ENCODE assay signal across 8 mouse cellular contexts in genomic region chr8:69973063-69973441, GRCm38 (mm10). TPM values are rescaled to one million over a fixed set of nuclear protein-coding genes. Genes with fewer than 3 reads are reported as not detected.
DNase-seq lines count a peak whose midpoint lies in the region; ATAC-seq and TF ChIP-seq lines count a peak whose summit lies in the region.

No protein-coding gene starts in this region.

- H3K4me2 ChIP-seq in heart, embryonic 16.5 days (ENCODE audit: low read depth, low read length) = peak overlapping the region; percentile 88
- peak overlapping the region; percentile 60 for H3K4me2 ChIP-seq in hindbrain, embryonic 11.5 days (replicated peaks; ENCODE audit: low read depth, low read length)
- peak overlapping the region; percentile 78 for H3K4me2 ChIP-seq in midbrain, embryonic 11.5 days

- no peaks in the 10 kb centered on the region for H3K9me3 ChIP-seq in heart, embryonic 16.5 days (replicated peaks; ENCODE audit: control insufficient read depth, low read length)
- no peaks in the 10 kb centered on the region for H3K9me3 ChIP-seq in MEL (replicated peaks; ENCODE audit: insufficient read depth, low read length)
- no peaks in the 10 kb centered on the region for H3K9me3 ChIP-seq in hindbrain, embryonic 11.5 days (ENCODE audit: control insufficient read depth, low read length)
- H3K9me3 ChIP-seq in midbrain, embryonic 11.5 days (ENCODE audit: control insufficient read depth, low read length) = no peaks in the 10 kb centered on the region

- no peak for TF ChIP-seq RAD21 in MEL (IDR thresholded peaks at IDR 0.05; ENCODE audit: low read depth, low read length)

- H3K27me3 ChIP-seq in heart, embryonic 16.5 days (ENCODE audit: control insufficient read depth, insufficient read depth, low read length) = no peaks in the 10 kb centered on the region
- H3K27me3 ChIP-seq in MEL (ENCODE audit: control insufficient read depth in 1 of 2, insufficient read depth in 2 of 2, low read length in 2 of 2) = no peaks in the 10 kb centered on the region
- no peaks in the 10 kb centered on the region for H3K27me3 ChIP-seq in hindbrain, embryonic 11.5 days (ENCODE audit: control insufficient read depth, insufficient read depth, low read length)
- no peaks in the 10 kb centered on the region for H3K27me3 ChIP-seq in midbrain, embryonic 11.5 days (ENCODE audit: control insufficient read depth, insufficient read depth, low read length)

- no peaks in the 10 kb centered on the region for H3K36me3 ChIP-seq in heart, embryonic 16.5 days (ENCODE audit: control insufficient read depth, insufficient read depth)
- peaks cover 0 to 31% of the 10 kb centered on the region in 2 experiments; a peak in 2 of 4 replicates for H3K36me3 ChIP-seq in MEL (ENCODE audit: control insufficient read depth in 1 of 2, insufficient read depth in 2 of 2, low read length in 2 of 2)
- no peaks in the 10 kb centered on the region for H3K36me3 ChIP-seq in hindbrain, embryonic 11.5 days (ENCODE audit: control insufficient read depth, insufficient read depth, low read length)
- H3K36me3 ChIP-seq in midbrain, embryonic 11.5 days (ENCODE audit: control insufficient read depth, insufficient read depth, low read length) = no peaks in the 10 kb centered on the region

- H3K4me3 ChIP-seq in heart, embryonic 16.5 days (ENCODE audit: low read length) = peak overlapping the region; percentile 100
- peak overlapping the region; percentile 94 to 96 for H3K4me3 ChIP-seq in MEL (ENCODE audit: control insufficient read depth in 1 of 2, insufficient read depth in 1 of 2, low read depth in 2 of 2, low read length in 2 of 2)
- H3K4me3 ChIP-seq in hindbrain, embryonic 11.5 days (ENCODE audit: low read depth, low read length) = peak overlapping the region; percentile 96
- peak overlapping the region; percentile 98 for H3K4me3 ChIP-seq in midbrain, embryonic 11.5 days (ENCODE audit: low read depth, low read length)

- TF ChIP-seq EP300 in MEL (IDR thresholded peaks at IDR 0.05; ENCODE audit: low read depth in 1 of 2, low read length in 2 of 2) = no peak

- WGBS in heart, embryonic 16.5 days = 15% methylated on average over 7 of the region's 7 CpGs
- WGBS in hindbrain, embryonic 11.5 days = 18% methylated on average over 7 of the region's 7 CpGs
- WGBS in midbrain, embryonic 11.5 days = 15% methylated on average over 7 of the region's 7 CpGs

- no peak for DNase-seq in heart, adult 18-20 months
- no peak for DNase-seq in MEL (ENCODE audit: low read depth, low spot score)
- no peak for DNase-seq in hindbrain, embryonic 11.5 days (ENCODE audit: low spot score)
- no peak for DNase-seq in midbrain, embryonic 11.5 days (ENCODE audit: low spot score, missing footprints)
- DNase-seq in T-cell, adult 2 months (ENCODE audit: low spot score) = no peak

- H3K27ac ChIP-seq in heart, embryonic 16.5 days (ENCODE audit: low read length) = 0 out of 2 replicates have a peak overlapping the region, but pooled peaks have one; percentile 9
- H3K27ac ChIP-seq in MEL (ENCODE audit: control insufficient read depth, low read depth, low read length) = no peak overlapping the region; the same call in 1 of the 2 replicates
- H3K27ac ChIP-seq in hindbrain, embryonic 11.5 days (ENCODE audit: low read depth, low read length) = no peak overlapping the region
- H3K27ac ChIP-seq in midbrain, embryonic 11.5 days (ENCODE audit: low read depth, low read length) = no peak overlapping the region

- H3K4me1 ChIP-seq in heart, embryonic 16.5 days (ENCODE audit: control insufficient read depth, insufficient read depth, low read length) = peaks cover 48% of the 10 kb centered on the region
- H3K4me1 ChIP-seq in MEL (ENCODE audit: control insufficient read depth in 1 of 2, insufficient read depth in 2 of 2, low read length in 2 of 2) = peaks cover 10 to 32% of the 10 kb centered on the region in 2 experiments
- peaks cover 16% of the 10 kb centered on the region for H3K4me1 ChIP-seq in hindbrain, embryonic 11.5 days (replicated peaks; ENCODE audit: control insufficient read depth, insufficient read depth, low read length)
- H3K4me1 ChIP-seq in midbrain, embryonic 11.5 days (ENCODE audit: control insufficient read depth, insufficient read depth, low read length) = peaks cover 28% of the 10 kb centered on the region

- ATAC-seq in heart, embryonic 16.5 days (replicated peaks; ENCODE audit: extremely low read depth, insufficient read depth, low FRiP score) = no peak
- no peak for ATAC-seq in hindbrain, embryonic 11.5 days (ENCODE audit: low FRiP score)
- ATAC-seq in midbrain, embryonic 11.5 days (ENCODE audit: low FRiP score) = no peak
- no peak for ATAC-seq in erythroid progenitor cell, adult 5-6 weeks (replicated peaks; ENCODE audit: low FRiP score, poor library complexity, severe bottlenecking)
- ATAC-seq in megakaryocyte-erythroid progenitor cell, adult 5-6 weeks (replicated peaks; ENCODE audit: low FRiP score, low TSS enrichment, poor library complexity, severe bottlenecking) = no peak

- H3K9ac ChIP-seq in heart, embryonic 16.5 days (ENCODE audit: low read length) = peak overlapping the region; percentile 99
- H3K9ac ChIP-seq in MEL (ENCODE audit: control insufficient read depth, low read depth, low read length, poor library complexity, severe bottlenecking) = peak overlapping the region; percentile 99
- H3K9ac ChIP-seq in hindbrain, embryonic 11.5 days (ENCODE audit: low read depth, low read length) = peak overlapping the region; percentile 88
- H3K9ac ChIP-seq in midbrain, embryonic 11.5 days (ENCODE audit: low read length) = peak overlapping the region; percentile 90

- no peak for TF ChIP-seq CTCF in MEL (IDR thresholded peaks at IDR 0.05 in 2 of 3, conservative IDR thresholded peaks at IDR 0.05 in 1 of 3; ENCODE audit: control insufficient read depth in 1 of 3, insufficient read depth in 1 of 3, low read depth in 2 of 3, low read length in 3 of 3, poor library complexity in 1 of 3, severe bottlenecking in 1 of 3)

- peaks cover 61% of the 10 kb centered on the region for H3K79me2 ChIP-seq in MEL (ENCODE audit: control insufficient read depth, insufficient read depth, low read length, poor library complexity)

- TF ChIP-seq POLR2A in MEL (IDR thresholded peaks at IDR 0.05; ENCODE audit: control insufficient read depth in 1 of 2, insufficient read depth in 1 of 2, low read depth in 1 of 2, low read length in 2 of 2, poor library complexity in 1 of 2) = no peak

TF ChIP-seq in MEL, 35 proteins besides CTCF, POLR2A, EP300 and RAD21:
- TF ChIP-seq MYB (IDR thresholded peaks at IDR 0.05; ENCODE audit: low read depth, low read length) = no peak
- TF ChIP-seq USF2 (IDR thresholded peaks at IDR 0.05; ENCODE audit: borderline replicate concordance in 1 of 2, insufficient read depth in 1 of 2, low read depth in 1 of 2, low read length in 2 of 2) = no peak
- TF ChIP-seq SMC3 (IDR thresholded peaks at IDR 0.05; ENCODE audit: low read depth, low read length) = no peak
- no peak for TF ChIP-seq TAL1 (IDR thresholded peaks at IDR 0.05; ENCODE audit: low read length)
- TF ChIP-seq CHD1 (IDR thresholded peaks at IDR 0.05; ENCODE audit: low read depth, low read length) = no peak
- no peak for TF ChIP-seq MAZ (IDR thresholded peaks at IDR 0.05; ENCODE audit: low read depth, low read length)
- no peak for TF ChIP-seq TCF12 (IDR thresholded peaks at IDR 0.05; ENCODE audit: low read depth, low read length)
- no peak for TF ChIP-seq ZMIZ1 (IDR thresholded peaks at IDR 0.05; ENCODE audit: low read depth, low read length)
- TF ChIP-seq GABPA (IDR thresholded peaks at IDR 0.05; ENCODE audit: low read depth, low read length) = no peak
- TF ChIP-seq POLR2AphosphoS5 (IDR thresholded peaks at IDR 0.05; ENCODE audit: borderline replicate concordance, low read depth, low read length) = no peak
- no peak for TF ChIP-seq MEF2A (IDR thresholded peaks at IDR 0.05; ENCODE audit: extremely low read depth, insufficient replicate concordance, low read depth, low read length, poor library complexity, severe bottlenecking)

RNA-seq across cellular contexts. Expression of gene Gatad2a, which starts 23.1 kb away (rescaled TPM):
- 26.2 and 26.8 TPM in 2 replicates for polyA plus RNA-seq in heart, embryonic 16.5 days (2015; fragmentation: Nextera tagmentation; extraction: Ambion mirVana)
- 10 to 100 TPM; 30.6 to 32.7 TPM for total RNA-seq in heart, adult 18-20 months (2021)
- 101 and 111 TPM in 2 replicates for total RNA-seq in MEL (2012; rRNA removed)
- polyA plus RNA-seq in MEL (2012; ENCODE audit: insufficient read depth in 1 of 2, insufficient read length in 2 of 2, low read depth in 1 of 2, low replicate concordance in 2 of 2, missing spikeins in 1 of 2) = 100 to 1,000 TPM in 1 of 2 experiments, 10 to 100 TPM in 1; 38.0 to 129 TPM
- 48.8 and 62.0 TPM in 2 replicates for polyA plus RNA-seq in hindbrain, embryonic 11.5 days (2014; fragmentation: Nextera tagmentation; extraction: Ambion mirVana)
- polyA plus RNA-seq in midbrain, embryonic 11.5 days (2014; fragmentation: Nextera tagmentation; extraction: Ambion mirVana) = 52.7 and 65.2 TPM in 2 replicates
- 42.8 and 46.9 TPM in 2 replicates for total RNA-seq in erythroid progenitor cell, adult 5-6 weeks (2015; ENCODE audit: low replicate concordance)
- 47.5 and 48.0 TPM in 2 replicates for total RNA-seq in erythroid progenitor cell, adult 5-6 weeks (2017; ENCODE audit: low replicate concordance)
- total RNA-seq in megakaryocyte-erythroid progenitor cell, adult 5-6 weeks (2014; fragmentation: Nextera tagmentation) = 75.4 and 89.7 TPM in 2 replicates
- total RNA-seq in megakaryocyte-erythroid progenitor cell, adult 5-6 weeks (2017) = 68.7 and 107 TPM in 2 replicates
